Mouse (Mus musculus) yolk sac, embryonic 10.5 days (tissue): ENCODE results near the gene Ppa2.

ENCODE experiments used
- DNase-seq: peaks from one replicate; pipeline ENCODE4 v3.0.0-alpha.2; 2017; ENCODE audit warnings: low spot score

Ppa2 gene

GRCm38 (mm10) chr3:133309954-133310808, at the start of gene Ppa2:
Gene Ppa2 (plus strand): TSS chr3:133310110.
- peak; percentile 88 for DNase-seq

GRCm38 (mm10) chr3:133271887-133272286, 38.0 kb upstream of the Ppa2 start:
- DNase-seq = peak; percentile 29

- DNase-seq = no peak
Measured at GRCm38 (mm10) chr3:133284587-133284986, 25.3 kb upstream of the Ppa2 start.

- no peak for DNase-seq
Measured at GRCm38 (mm10) chr3:133288795-133289194, 21.1 kb upstream of the Ppa2 start.

- no peak for DNase-seq
Measured at GRCm38 (mm10) chr3:133304328-133304727, 5.6 kb upstream of the Ppa2 start.

GRCm38 (mm10) chr3:133308361-133308760, 1.5 kb upstream of the Ppa2 start:
- DNase-seq = no peak

GRCm38 (mm10) chr3:133309359-133309758, 551 bp upstream of the Ppa2 start:
- no peak for DNase-seq

GRCm38 (mm10) chr3:133310809-133311179, 884 bp downstream of the Ppa2 start:
- DNase-seq = no peak

GRCm38 (mm10) chr3:133312331-133312730, 2.4 kb downstream of the Ppa2 start:
- DNase-seq = peak; percentile 52

GRCm38 (mm10) chr3:133312850-133313249, 2.9 kb downstream of the Ppa2 start:
- no peak for DNase-seq

GRCm38 (mm10) chr3:133313491-133314199, 3.7 kb downstream of the Ppa2 start:
- no peak for DNase-seq

GRCm38 (mm10) chr3:133314475-133314874, 4.6 kb downstream of the Ppa2 start:
- peak; percentile 40 for DNase-seq

GRCm38 (mm10) chr3:133315011-133315410, 5.1 kb downstream of the Ppa2 start:
- no peak for DNase-seq

- DNase-seq = no peak
Measured at GRCm38 (mm10) chr3:133315647-133316046, 5.7 kb downstream of the Ppa2 start.

GRCm38 (mm10) chr3:133317845-133318244, 7.9 kb downstream of the Ppa2 start:
- no peak for DNase-seq

GRCm38 (mm10) chr3:133318596-133318995, 8.7 kb downstream of the Ppa2 start:
- DNase-seq = no peak

- no peak for DNase-seq
Measured at GRCm38 (mm10) chr3:133319795-133320194, 9.9 kb downstream of the Ppa2 start.

GRCm38 (mm10) chr3:133320313-133320712, 10.4 kb downstream of the Ppa2 start:
- DNase-seq = no peak

- DNase-seq = no peak
Measured at GRCm38 (mm10) chr3:133321928-133322327, 12.0 kb downstream of the Ppa2 start.

GRCm38 (mm10) chr3:133322552-133322951, 12.6 kb downstream of the Ppa2 start:
- no peak for DNase-seq

- DNase-seq = no peak
Measured at GRCm38 (mm10) chr3:133325135-133325534, 15.2 kb downstream of the Ppa2 start.

- no peak for DNase-seq
Measured at GRCm38 (mm10) chr3:133328551-133328950, 18.6 kb downstream of the Ppa2 start.

GRCm38 (mm10) chr3:133329406-133329805, 19.5 kb downstream of the Ppa2 start:
- DNase-seq = no peak
